Mouse (Mus musculus) hindbrain, embryonic 16.5 days (tissue): Measurements from ENCODE around the gene Cwc22. TPM values are rescaled to one million over a fixed set of nuclear protein-coding genes. Genes with fewer than 3 reads are reported as not detected.

ENCODE experiments used
- ATAC-seq: fragments of 200-750 bp; cut with Nextera tagmentation; 2 replicates; pipeline ENCODE4 v1.8.0; 2017; ENCODE audit warnings: moderate TSS enrichment, moderate library complexity
- H3K27ac ChIP-seq: fragments of 300-500 bp; sonication (generic); 2 replicates; pipeline ENCODE4 v1.5.1; 2014; ENCODE audit warnings: low read depth, mild to moderate bottlenecking, control low read depth, low read length, moderate library complexity
- H3K27me3 ChIP-seq: fragments of 300-500 bp; sonication (generic); replicated peaks from 2 replicates; pipeline ENCODE4 v1.6.1; 2014; ENCODE audit warnings: low read length; ENCODE audit not compliant: control insufficient read depth, insufficient read depth
- H3K36me3 ChIP-seq: fragments of 300-500 bp; sonication (generic); 2 replicates; pipeline ENCODE4 v1.6.1; 2014; ENCODE audit warnings: mild to moderate bottlenecking, low read length, moderate library complexity, mixed read lengths; ENCODE audit not compliant: control insufficient read depth, insufficient read depth
- H3K4me1 ChIP-seq: fragments of 300-500 bp; sonication (generic); 2 replicates; pipeline ENCODE4 v1.6.1; 2014; ENCODE audit warnings: low read depth, low read length; ENCODE audit not compliant: control insufficient read depth, insufficient read depth
- H3K4me2 ChIP-seq: fragments of 300-500 bp; sonication (generic); 2 replicates; pipeline ENCODE4 v1.6.1; 2014; ENCODE audit warnings: mild to moderate bottlenecking, low read length, control low read depth, moderate library complexity
- H3K4me3 ChIP-seq: fragments of 300-500 bp; sonication (generic); 2 replicates; pipeline ENCODE4 v1.5.1; 2014; ENCODE audit warnings: mild to moderate bottlenecking, low read length, control low read depth, moderate library complexity
- H3K9ac ChIP-seq: fragments of 300-500 bp; sonication (generic); 2 replicates; pipeline ENCODE4 v1.6.1; 2014; ENCODE audit warnings: low read depth, mild to moderate bottlenecking, control low read depth, low read length, moderate library complexity
- H3K9me3 ChIP-seq: fragments of 300-500 bp; sonication (generic); 2 replicates; pipeline ENCODE4 v1.6.1; 2014; ENCODE audit warnings: mild to moderate bottlenecking, low read length, moderate library complexity; ENCODE audit not compliant: control insufficient read depth
- WGBS: fragments of 180-500 bp; shearing (Covaris S2); extraction: QIAGEN DNeasy Blood & Tissue Kit; methylation state at CpG from one replicate; pipeline ENCODE4 v1.1.7; 2014; 5-methylcytosine and 5-hydroxymethylcytosine counted together
- polyA plus RNA-seq: library from polyadenylated mRNA; unstranded; fragments of >200 nt; fragmentation: Nextera tagmentation; extraction: Ambion mirVana; gene quantifications from 2 replicates; pipeline ENCODE4 v1.2.1, GENCODE M21; 2015

Cwc22 gene
- polyA plus RNA-seq, 1 experiment from 2014 or later: 18.7 TPM

GRCm38 (mm10) chr2:77924003-77924402 is 22.2 kb downstream of the Cwc22 start:
- H3K9ac ChIP-seq: no peak overlapping the region
- no peak overlapping the region for H3K4me3 ChIP-seq
- 98% methylated on average over 3 of the region's 3 CpGs for WGBS
- no peak overlapping the region for H3K27ac ChIP-seq
- no peaks in the 10 kb centered on the region for H3K9me3 ChIP-seq
- H3K27me3 ChIP-seq: no peaks in the 10 kb centered on the region
- H3K4me1 ChIP-seq: no peaks in the 10 kb centered on the region
- H3K36me3 ChIP-seq: peaks cover 29% of the 10 kb centered on the region
- no peak overlapping the region for H3K4me2 ChIP-seq
- no peak for ATAC-seq

- no peaks in the 10 kb centered on the region for H3K4me1 ChIP-seq
- H3K27ac ChIP-seq: no peak overlapping the region
- no peak overlapping the region for H3K9ac ChIP-seq
- ATAC-seq: no peak
- peaks cover 25% of the 10 kb centered on the region for H3K36me3 ChIP-seq
- no peaks in the 10 kb centered on the region for H3K27me3 ChIP-seq
- no peaks in the 10 kb centered on the region for H3K9me3 ChIP-seq
- H3K4me2 ChIP-seq: no peak overlapping the region
- 94% methylated on average over 8 of the region's 8 CpGs for WGBS
- no peak overlapping the region for H3K4me3 ChIP-seq
Measured at GRCm38 (mm10) chr2:77923182-77923581, 23.0 kb downstream of the Cwc22 start.

GRCm38 (mm10) chr2:77921307-77921706 is 24.9 kb downstream of the Cwc22 start:
- H3K4me3 ChIP-seq: no peak overlapping the region
- no peak overlapping the region for H3K27ac ChIP-seq
- ATAC-seq: no peak
- no peaks in the 10 kb centered on the region for H3K27me3 ChIP-seq
- H3K9me3 ChIP-seq: no peaks in the 10 kb centered on the region
- 98% methylated on average over 4 of the region's 4 CpGs for WGBS
- H3K9ac ChIP-seq: no peak overlapping the region
- H3K4me2 ChIP-seq: no peak overlapping the region
- H3K36me3 ChIP-seq: peaks cover 21% of the 10 kb centered on the region
- no peaks in the 10 kb centered on the region for H3K4me1 ChIP-seq

GRCm38 (mm10) chr2:77920621-77921020 is 25.6 kb downstream of the Cwc22 start:
- no peak for ATAC-seq
- H3K36me3 ChIP-seq: peaks cover 21% of the 10 kb centered on the region
- 100% methylated on average over 2 of the region's 2 CpGs for WGBS
- no peak overlapping the region for H3K27ac ChIP-seq
- H3K9me3 ChIP-seq: no peaks in the 10 kb centered on the region
- H3K27me3 ChIP-seq: no peaks in the 10 kb centered on the region
- no peak overlapping the region for H3K4me3 ChIP-seq
- H3K9ac ChIP-seq: no peak overlapping the region
- no peak overlapping the region for H3K4me2 ChIP-seq
- H3K4me1 ChIP-seq: no peaks in the 10 kb centered on the region

- no peak for ATAC-seq
- Histone ChIP-seq H3K27ac (no peak overlapping the region), H3K9me3 (no peaks in the 10 kb centered on the region), H3K4me1 (no peaks in the 10 kb centered on the region), H3K9ac (no peak overlapping the region), H3K36me3 (peaks cover 28% of the 10 kb centered on the region), H3K4me2 (no peak overlapping the region), H3K27me3 (no peaks in the 10 kb centered on the region), H3K4me3 (no peak overlapping the region)
- 79% methylated on average over 3 of the region's 3 CpGs for WGBS
Measured at GRCm38 (mm10) chr2:77918474-77918873, 27.7 kb downstream of the Cwc22 start.

GRCm38 (mm10) chr2:77918006-77918405 is 28.2 kb downstream of the Cwc22 start:
- ATAC-seq: no peak
- no peaks in the 10 kb centered on the region for H3K27me3 ChIP-seq
- no peak overlapping the region for H3K4me2 ChIP-seq
- no peak overlapping the region for H3K9ac ChIP-seq
- H3K4me3 ChIP-seq: no peak overlapping the region
- H3K27ac ChIP-seq: no peak overlapping the region
- H3K9me3 ChIP-seq: no peaks in the 10 kb centered on the region
- WGBS: 79% methylated on average over 2 of the region's 2 CpGs
- peaks cover 24% of the 10 kb centered on the region; the same call in 1 of the 2 replicates for H3K36me3 ChIP-seq
- H3K4me1 ChIP-seq: no peaks in the 10 kb centered on the region

GRCm38 (mm10) chr2:77917360-77917734 is 28.8 kb downstream of the Cwc22 start:
- no peak overlapping the region for H3K4me3 ChIP-seq
- no peaks in the 10 kb centered on the region for H3K4me1 ChIP-seq
- H3K9me3 ChIP-seq: no peaks in the 10 kb centered on the region
- WGBS: 96% methylated on average over 3 of the region's 3 CpGs
- H3K36me3 ChIP-seq: peaks cover 22% of the 10 kb centered on the region; the same call in 1 of the 2 replicates
- no peak overlapping the region for H3K4me2 ChIP-seq
- H3K27me3 ChIP-seq: no peaks in the 10 kb centered on the region
- ATAC-seq: no peak
- no peak overlapping the region for H3K9ac ChIP-seq
- H3K27ac ChIP-seq: no peak overlapping the region

GRCm38 (mm10) chr2:77916586-77917359 is 29.4 kb downstream of the Cwc22 start:
- no peaks in the 10 kb centered on the region for H3K27me3 ChIP-seq
- no peak overlapping the region for H3K27ac ChIP-seq
- no peaks in the 10 kb centered on the region for H3K4me1 ChIP-seq
- H3K36me3 ChIP-seq: peaks cover 20% of the 10 kb centered on the region; the same call in 1 of the 2 replicates
- H3K9me3 ChIP-seq: no peaks in the 10 kb centered on the region
- no peak for ATAC-seq
- H3K9ac ChIP-seq: no peak overlapping the region
- H3K4me2 ChIP-seq: no peak overlapping the region
- H3K4me3 ChIP-seq: no peak overlapping the region
- WGBS: 92% methylated on average over 8 of the region's 8 CpGs

- Histone ChIP-seq H3K4me3 (no peak overlapping the region), H3K9me3 (no peaks in the 10 kb centered on the region), H3K36me3 (peaks cover 23% of the 10 kb centered on the region; the same call in 1 of the 2 replicates), H3K9ac (no peak overlapping the region), H3K4me2 (no peak overlapping the region), H3K4me1 (no peaks in the 10 kb centered on the region), H3K27ac (no peak overlapping the region), H3K27me3 (no peaks in the 10 kb centered on the region)
- no peak for ATAC-seq
- 97% methylated on average over 8 of the region's 8 CpGs for WGBS
Measured at GRCm38 (mm10) chr2:77915187-77915586, 31.0 kb downstream of the Cwc22 start.
